Mouse (Mus musculus) forebrain, postnatal 0 days (tissue): ENCODE results near the gene Cxcr4. TPM values are rescaled to one million over a fixed set of nuclear protein-coding genes. Genes with fewer than 3 reads are reported as not detected.

ENCODE experiments used
- ATAC-seq: fragments of 200-750 bp; cut with Nextera tagmentation; 2 replicates; pipeline ENCODE4 v1.8.0; 2017; ENCODE audit warnings: mild to moderate bottlenecking, moderate library complexity
- DNase-seq: peaks from one replicate; pipeline ENCODE4 v3.0.0-alpha.2; 2015
- H3K27ac ChIP-seq: fragments of 300-500 bp; sonication (generic); 2 replicates; pipeline ENCODE4 v1.5.1; 2014; ENCODE audit warnings: low read depth, mild to moderate bottlenecking, antibody characterized with exemption, low read length, moderate library complexity, mixed read lengths
- H3K27me3 ChIP-seq: fragments of 300-500 bp; sonication (generic); 2 replicates; pipeline ENCODE4 v1.6.1; 2014; ENCODE audit warnings: mild to moderate bottlenecking, low read length, mixed read lengths; ENCODE audit not compliant: insufficient read depth
- H3K36me3 ChIP-seq: fragments of 300-500 bp; sonication (generic); 2 replicates; pipeline ENCODE4 v1.6.1; 2014; ENCODE audit warnings: mild to moderate bottlenecking, moderate library complexity; ENCODE audit not compliant: insufficient read depth
- H3K4me1 ChIP-seq: fragments of 300-500 bp; sonication (generic); 2 replicates; pipeline ENCODE4 v1.6.1; 2014; ENCODE audit warnings: antibody characterized with exemption; ENCODE audit not compliant: insufficient read depth
- H3K4me2 ChIP-seq: fragments of 300-500 bp; sonication (generic); 2 replicates; pipeline ENCODE4 v1.6.1; 2014; ENCODE audit warnings: low read depth, mild to moderate bottlenecking, moderate library complexity
- H3K4me3 ChIP-seq: fragments of 300-500 bp; sonication (generic); 2 replicates; pipeline ENCODE4 v1.5.1; 2014; ENCODE audit warnings: low read depth, low read length, mixed read lengths
- H3K9ac ChIP-seq: fragments of 300-500 bp; sonication (generic); 2 replicates; pipeline ENCODE4 v1.6.1; 2014; ENCODE audit warnings: mild to moderate bottlenecking
- H3K9me3 ChIP-seq: fragments of 300-500 bp; sonication (generic); 2 replicates; pipeline ENCODE4 v1.6.1; 2016; ENCODE audit warnings: low read length
- CTCF ChIP-seq: sonication (generic); IDR thresholded peaks from 2 replicates; pipeline ENCODE4 v1.5.1; 2016; ENCODE audit warnings: antibody characterized with exemption, control low read depth, low read depth
- WGBS: fragments of 180-500 bp; shearing (Covaris S2); extraction: QIAGEN DNeasy Blood & Tissue Kit; methylation state at CpG from one replicate; pipeline ENCODE4 v1.1.7; 2014; 5-methylcytosine and 5-hydroxymethylcytosine counted together
- polyA plus RNA-seq: library from polyadenylated mRNA; unstranded; fragments of >200 nt; fragmentation: Nextera tagmentation; extraction: Ambion mirVana; gene quantifications from 2 replicates; pipeline ENCODE4 v1.2.1, GENCODE M21; 2015
- total RNA-seq: library from RNA; depleted of rRNA; stranded (reverse); fragments of >200 nt; gene quantifications from 2 replicates; pipeline ENCODE4 v1.2.3, GENCODE M21; 2014

The Cxcr4 gene
- total and polyA plus RNA-seq, 2 experiments from 2014 or later, result 5.8 to 44.9 TPM

DNA sequence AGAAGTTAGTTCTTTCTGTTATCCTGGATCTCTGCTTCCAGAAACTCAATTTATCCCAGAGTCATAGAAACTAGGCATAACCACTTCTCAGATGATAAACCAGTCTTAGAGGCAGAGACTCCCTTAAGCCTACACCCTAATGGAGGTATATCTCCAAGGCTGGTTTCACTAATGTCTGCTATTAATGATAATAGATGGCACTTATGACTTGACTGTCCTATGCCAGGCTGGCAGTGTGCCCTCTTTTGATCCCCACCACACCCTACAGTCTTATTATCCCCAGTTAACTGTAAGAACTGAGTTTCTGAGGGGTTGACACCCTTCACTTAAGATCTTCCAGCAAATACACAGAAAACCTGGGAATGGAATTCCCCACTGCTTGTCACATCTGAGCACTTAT lies 39.5 kb downstream of the Cxcr4 start:
- no peak for ATAC-seq
- TF ChIP-seq CTCF, result no peak

DNA sequence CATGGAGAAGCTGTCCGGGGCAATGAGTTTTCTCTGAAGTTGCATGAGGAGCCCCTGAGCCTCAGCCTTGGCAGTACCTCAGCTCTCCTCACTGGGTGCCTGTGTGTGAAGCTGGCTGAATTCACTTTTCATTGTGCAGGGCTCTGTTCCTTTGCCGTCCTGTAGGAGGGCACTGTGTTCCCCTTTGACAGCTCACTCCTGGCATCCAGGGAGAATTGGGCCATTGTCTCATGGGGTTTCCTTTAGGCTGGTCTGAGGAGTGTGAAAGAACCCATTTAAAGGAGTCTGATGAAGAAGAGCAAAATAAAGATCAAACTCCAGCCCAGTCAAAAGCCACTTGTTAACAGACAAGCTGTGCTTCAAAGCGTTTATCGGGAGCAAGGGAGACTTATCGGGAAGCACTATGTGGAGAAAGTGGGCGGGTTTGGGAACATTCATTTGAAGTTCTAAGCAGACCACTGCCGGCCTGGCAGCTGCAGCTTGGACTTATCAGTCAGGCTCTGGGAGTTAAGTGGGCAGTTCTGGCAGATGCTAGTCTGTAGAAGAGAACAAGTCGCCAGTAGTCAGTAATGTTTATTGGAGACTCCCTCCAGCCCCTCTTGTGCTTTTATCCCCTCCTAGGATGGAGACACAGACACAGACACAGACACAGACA lies 40.2 kb downstream of the Cxcr4 start:
- Histone ChIP-seq H3K4me3 (no peak overlapping the region), H3K4me2 (no peak overlapping the region), H3K27ac (no peak overlapping the region), H3K27me3 (no peaks in the 10 kb centered on the region), H3K4me1 (no peaks in the 10 kb centered on the region), H3K9me3 (no peaks in the 10 kb centered on the region), H3K9ac (no peak overlapping the region), H3K36me3 (no peaks in the 10 kb centered on the region)
- WGBS, result 9% methylated on average over 8 of the region's 8 CpGs
- TF ChIP-seq CTCF, result peak; percentile 41
- DNase-seq (no peak), ATAC-seq (peak; percentile 82)

More for the DNA sequence above, 39.5 kb downstream of the Cxcr4 start:
- Histone ChIP-seq H3K9me3 (no peaks in the 10 kb centered on the region), H3K9ac (no peak overlapping the region), H3K4me3 (no peak overlapping the region), H3K27ac (no peak overlapping the region), H3K4me1 (no peaks in the 10 kb centered on the region), H3K4me2 (no peak overlapping the region), H3K27me3 (no peaks in the 10 kb centered on the region), H3K36me3 (no peaks in the 10 kb centered on the region)
- DNase-seq, result no peak

DNA sequence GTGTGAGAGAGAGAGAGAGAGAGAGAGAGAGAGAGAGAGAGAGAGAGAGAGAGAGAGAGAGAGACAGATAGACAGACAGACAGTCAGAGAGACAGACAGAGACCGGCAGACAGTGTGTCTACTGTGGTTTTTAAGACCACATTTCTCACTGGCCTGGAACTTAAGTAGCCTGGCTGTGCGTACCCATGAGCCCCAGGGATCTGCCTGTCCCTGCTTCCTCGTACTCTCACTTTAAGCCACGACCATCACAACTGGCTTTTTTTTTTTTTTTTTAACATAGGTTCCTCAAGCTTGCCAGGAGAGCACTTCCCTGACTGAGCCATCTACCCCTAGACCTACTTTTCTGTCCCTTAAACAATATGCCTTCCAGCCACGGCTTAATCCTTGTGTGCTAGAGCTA lies 42.7 kb downstream of the Cxcr4 start:
- no peak for ATAC-seq
- Histone ChIP-seq H3K9me3 (no peaks in the 10 kb centered on the region), H3K27me3 (no peaks in the 10 kb centered on the region), H3K27ac (no peak overlapping the region), H3K36me3 (no peaks in the 10 kb centered on the region), H3K4me3 (no peak overlapping the region), H3K4me1 (no peaks in the 10 kb centered on the region), H3K4me2 (no peak overlapping the region), H3K9ac (no peak overlapping the region)
- WGBS, result 69% methylated on average over 5 of the region's 5 CpGs
- TF ChIP-seq CTCF, result no peak
- no peak for DNase-seq

DNA sequence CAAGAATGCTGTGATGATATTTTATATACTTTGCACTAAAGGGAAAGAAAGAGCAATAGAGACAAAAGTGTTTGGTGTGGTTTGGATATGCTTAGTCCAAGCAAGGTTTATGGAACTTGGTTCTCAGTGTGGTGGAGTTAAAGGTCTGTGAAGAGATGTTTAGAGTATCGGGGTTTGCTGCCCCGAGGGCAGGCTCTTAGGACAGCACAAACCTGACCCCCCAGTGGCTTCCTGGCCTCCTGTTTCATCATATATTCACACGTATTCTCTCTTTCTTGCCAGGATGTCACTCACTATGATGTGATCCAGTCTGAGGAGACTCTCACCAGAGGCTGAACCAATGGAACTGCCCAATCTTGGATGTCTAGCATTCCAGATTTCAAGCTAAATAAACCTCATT lies 43.1 kb downstream of the Cxcr4 start:
- Histone ChIP-seq H3K9me3 (no peaks in the 10 kb centered on the region), H3K9ac (no peak overlapping the region), H3K36me3 (no peaks in the 10 kb centered on the region), H3K4me2 (no peak overlapping the region), H3K27ac (no peak overlapping the region), H3K4me3 (no peak overlapping the region), H3K4me1 (no peaks in the 10 kb centered on the region), H3K27me3 (no peaks in the 10 kb centered on the region)
- TF ChIP-seq CTCF, result no peak
- 90% methylated on average over 3 of the region's 3 CpGs for WGBS
- ATAC-seq (no peak), DNase-seq (no peak)

DNA sequence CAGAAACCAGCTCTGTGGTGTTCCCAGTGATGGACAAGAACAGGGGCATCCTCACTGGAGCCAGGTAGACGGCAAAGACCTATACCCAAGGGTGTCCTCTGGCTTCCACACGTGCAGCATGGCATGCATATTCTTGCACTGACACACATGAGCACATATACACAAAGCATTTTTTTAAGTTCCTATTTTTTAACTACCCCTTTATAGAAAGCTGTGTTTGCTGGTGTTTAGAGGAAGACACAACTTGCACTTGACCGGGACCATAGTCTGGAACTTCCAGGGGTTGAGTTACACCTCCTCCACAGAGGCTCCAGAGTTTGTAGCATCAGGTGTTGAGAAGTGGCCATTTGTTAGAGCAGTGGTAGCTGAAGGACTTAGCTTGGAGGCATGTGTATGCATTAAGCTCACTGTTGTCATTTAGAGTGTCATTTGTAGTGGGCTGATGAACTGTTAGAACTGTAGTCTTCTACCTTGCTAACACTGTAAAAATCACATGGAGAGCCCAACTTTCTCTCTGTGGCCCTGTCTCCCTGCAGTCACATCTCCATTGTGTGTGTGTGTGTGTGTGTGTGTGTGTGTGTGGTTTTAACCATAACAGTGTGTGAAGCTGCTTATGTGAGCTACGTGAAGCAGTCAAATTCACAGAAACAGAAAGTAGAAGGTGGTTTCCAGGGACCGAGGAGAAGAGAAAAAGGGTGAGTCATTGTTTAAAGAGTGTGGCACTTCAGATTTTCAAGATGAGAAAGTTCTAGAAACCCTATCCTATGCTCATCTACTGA lies 43.7 kb downstream of the Cxcr4 start:
- ATAC-seq, result no peak
- WGBS, result 87% methylated on average over 5 of the region's 5 CpGs
- H3K36me3 ChIP-seq, result no peaks in the 10 kb centered on the region
- H3K27me3 ChIP-seq, result no peaks in the 10 kb centered on the region
- H3K27ac ChIP-seq, result no peak overlapping the region
- no peaks in the 10 kb centered on the region for H3K4me1 ChIP-seq
- TF ChIP-seq CTCF, result no peak
- no peak overlapping the region for H3K4me2 ChIP-seq
- no peak for DNase-seq
- H3K9ac ChIP-seq, result no peak overlapping the region
- no peaks in the 10 kb centered on the region for H3K9me3 ChIP-seq
- H3K4me3 ChIP-seq, result no peak overlapping the region

DNA sequence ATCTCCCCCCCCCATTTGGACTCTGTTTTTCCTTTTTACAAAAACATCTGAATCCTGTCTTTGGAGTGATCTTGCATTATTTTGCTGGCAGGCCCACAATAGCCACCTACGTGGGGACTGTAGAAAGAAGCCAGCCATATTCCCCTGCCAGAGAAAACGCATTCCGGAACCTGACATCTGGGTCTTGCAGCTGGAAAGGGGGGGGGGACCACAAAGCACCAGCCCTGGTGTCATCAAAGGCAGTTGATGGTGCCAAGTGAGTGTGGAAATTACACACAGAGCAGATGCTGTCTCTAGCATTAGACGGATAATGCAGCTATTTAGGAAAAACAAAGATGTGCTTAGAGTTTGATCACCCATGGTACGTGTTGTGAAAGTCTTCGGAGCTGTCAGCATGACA lies 46.4 kb downstream of the Cxcr4 start:
- no peaks in the 10 kb centered on the region for H3K9me3 ChIP-seq
- TF ChIP-seq CTCF, result no peak
- no peaks in the 10 kb centered on the region for H3K27me3 ChIP-seq
- DNase-seq (no peak), ATAC-seq (peak; percentile 77)
- 0 out of 2 replicates have a peak overlapping the region, but pooled peaks have one; percentile 1 for H3K27ac ChIP-seq
- H3K9ac ChIP-seq, result no peak overlapping the region
- H3K4me1 ChIP-seq, result no peaks in the 10 kb centered on the region
- 39% methylated on average over 6 of the region's 6 CpGs for WGBS
- H3K4me3 ChIP-seq, result no peak overlapping the region
- H3K4me2 ChIP-seq, result no peak overlapping the region
- no peaks in the 10 kb centered on the region for H3K36me3 ChIP-seq

DNA sequence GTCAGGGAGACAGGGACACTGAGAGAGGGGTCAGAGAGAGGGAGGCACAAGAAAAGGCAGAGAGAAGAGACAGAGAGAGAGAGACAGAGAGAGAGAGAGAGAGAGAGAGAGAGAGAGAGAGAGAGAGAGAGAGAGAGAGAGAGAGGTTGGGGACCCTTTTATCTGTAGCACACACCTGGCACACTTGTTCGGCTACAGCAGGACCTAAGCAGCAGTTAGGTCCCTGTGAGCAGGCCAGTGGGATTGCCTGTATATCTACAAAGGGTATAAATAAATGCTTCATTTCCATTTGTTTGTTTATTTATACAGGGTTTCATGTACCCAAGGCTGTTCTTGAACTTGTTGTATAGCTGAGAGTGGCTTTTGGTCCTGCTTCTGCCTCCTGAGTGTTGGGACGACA lies 49.0 kb downstream of the Cxcr4 start:
- DNase-seq, result no peak
- no peaks in the 10 kb centered on the region for H3K27me3 ChIP-seq
- no peak overlapping the region for H3K4me3 ChIP-seq
- H3K27ac ChIP-seq, result no peak overlapping the region
- no peak for ATAC-seq
- WGBS, result 93% methylated on average over 2 of the region's 2 CpGs
- H3K4me2 ChIP-seq, result no peak overlapping the region
- H3K36me3 ChIP-seq, result no peaks in the 10 kb centered on the region
- H3K9me3 ChIP-seq, result no peaks in the 10 kb centered on the region
- H3K9ac ChIP-seq, result no peak overlapping the region
- no peak for TF ChIP-seq CTCF
- H3K4me1 ChIP-seq, result no peaks in the 10 kb centered on the region
